Mouse (Mus musculus): ENCODE measurements at regions not wholly inside any gene's neighbourhood (a gene's known extent, or its start where the extent isn't known, plus 50 kb on each side); places are given as distances from the start of the nearest gene placed in this dataset.
A peak's percentile ranks its signal among the peaks of the same experiment; 100 is the strongest.

DNA sequence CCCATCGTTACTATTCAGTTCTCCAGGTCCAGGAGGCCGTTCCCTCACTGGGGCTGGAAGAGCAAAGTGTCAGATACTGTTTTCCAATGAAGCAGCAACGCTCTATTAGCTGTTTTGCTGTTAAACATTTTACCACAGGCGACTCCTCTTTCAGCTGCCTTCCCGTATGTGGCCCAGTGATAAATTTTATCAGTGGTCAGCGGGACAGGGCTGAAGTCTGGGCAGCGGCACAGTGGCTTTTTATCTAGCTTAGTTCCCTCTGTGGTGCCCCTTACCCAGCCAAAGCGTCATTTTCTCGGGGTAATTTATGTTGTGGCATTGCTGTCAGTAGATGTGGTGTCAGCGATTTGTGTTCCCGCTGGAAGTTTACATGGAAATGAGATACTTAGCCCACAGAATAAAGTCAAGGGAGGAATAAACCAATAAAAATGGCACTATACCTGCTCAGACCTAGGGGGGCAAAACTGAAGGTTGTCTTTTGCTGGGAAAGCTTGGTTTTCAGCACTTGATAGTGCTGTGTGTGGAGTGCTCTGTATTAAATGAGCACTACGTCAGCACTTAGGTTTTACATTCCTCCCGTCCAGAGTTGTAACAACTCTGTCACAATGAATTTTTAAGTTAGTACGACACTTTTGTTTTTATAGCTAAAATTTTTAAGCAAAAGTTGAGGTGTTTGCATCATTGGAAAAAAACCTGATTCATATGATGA, 159.1 kb upstream of the Mef2c start:
- intact Hi-C loops (cut with DNase I): no loop called here
- no peak for DNase-seq (ENCODE audit: extremely low spot score in 1 of 2, low spot score in 2 of 2)

DNA sequence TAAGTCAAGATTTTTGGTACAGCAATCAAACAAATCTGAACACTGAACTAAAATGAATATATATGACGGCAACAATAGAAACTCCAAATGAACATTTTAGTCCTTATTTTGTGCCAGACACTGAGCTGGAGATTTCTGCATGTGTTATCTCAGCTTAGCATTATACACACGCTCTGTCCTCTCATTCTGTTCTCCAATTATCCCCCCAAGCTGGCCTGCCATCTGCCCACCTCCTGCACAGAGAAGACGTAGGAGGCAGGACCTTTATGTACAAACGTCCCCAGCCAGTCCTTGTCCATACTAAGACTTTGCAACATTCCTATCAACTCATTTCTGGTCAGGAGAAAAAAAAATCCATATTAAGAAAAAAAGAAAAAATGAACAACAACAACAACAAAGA, 148.5 kb upstream of the Mef2c start:
- peak; percentile 23 to 49 for DNase-seq (ENCODE audit: extremely low spot score in 1 of 2, low spot score in 2 of 2)

DNA sequence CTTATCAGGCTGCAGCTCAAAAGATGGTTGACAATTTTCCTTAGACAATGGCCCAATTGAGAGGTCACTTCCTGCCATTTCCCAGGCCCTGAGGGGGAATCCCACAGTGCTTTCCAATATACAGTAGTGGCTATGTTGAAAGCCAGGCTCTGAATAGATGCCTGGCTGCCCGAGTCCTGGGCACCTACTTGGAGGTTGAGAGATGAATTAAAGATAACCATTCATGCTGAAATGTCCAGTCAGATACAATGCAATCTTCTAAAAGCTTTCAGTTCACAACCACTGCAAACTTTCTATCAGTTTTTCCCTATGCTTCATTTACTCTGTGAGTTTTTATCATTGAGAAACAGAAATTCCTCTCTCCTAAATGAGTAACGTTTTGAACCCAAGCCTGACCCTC, 143.3 kb upstream of the Mef2c start:
- DNase-seq (ENCODE audit: extremely low spot score in 1 of 2, low spot score in 2 of 2): no peak
- intact Hi-C loops (cut with DNase I): no loop called here

More for the DNA sequence above, 148.5 kb upstream of the Mef2c start:
- intact Hi-C loops (cut with DNase I): loop anchor here (10.0 kb wide), 1 partner anchor 211 kb away; no protein-coding TSS in a partner anchor

DNA sequence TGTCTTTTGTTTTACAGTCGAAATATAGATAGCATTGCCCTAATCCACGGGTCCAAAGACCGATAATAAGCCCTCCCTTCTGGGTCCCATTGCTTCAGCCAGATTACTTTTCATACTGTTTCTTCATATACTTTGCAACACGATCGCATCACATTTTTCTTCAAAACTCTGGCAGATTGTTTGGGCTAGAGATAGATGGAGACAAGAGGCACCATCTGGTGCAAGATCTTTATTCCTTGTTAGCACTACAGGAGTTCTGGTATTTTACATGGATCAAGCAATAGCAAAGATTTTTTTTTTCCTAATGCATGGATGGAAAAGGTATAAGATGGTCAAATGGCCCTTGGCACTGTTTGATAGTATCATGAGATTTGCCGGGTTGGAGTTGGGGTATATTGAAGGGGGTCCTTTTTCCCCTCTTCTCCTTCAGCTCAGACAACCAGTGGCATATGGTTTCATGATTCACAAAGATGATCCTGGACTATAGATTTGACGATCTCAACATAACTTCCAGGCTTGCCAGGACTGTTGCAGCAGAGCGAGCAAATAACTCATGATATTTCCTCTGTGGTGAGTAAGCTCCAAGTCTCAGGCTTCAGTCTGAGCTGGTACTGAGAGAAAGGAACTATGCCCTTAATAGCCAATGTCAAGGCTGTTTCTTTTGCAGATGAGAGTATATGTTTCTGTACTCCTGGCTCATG, 127.6 kb upstream of the Mef2c start:
- DNase-seq (ENCODE audit: extremely low spot score in 1 of 2, low spot score in 2 of 2): peak in 1 of 2 experiments; percentile 27
- intact Hi-C loops (cut with DNase I): loop anchor here (10.0 kb wide), 1 partner anchor 139 kb away; no protein-coding TSS in a partner anchor

DNA sequence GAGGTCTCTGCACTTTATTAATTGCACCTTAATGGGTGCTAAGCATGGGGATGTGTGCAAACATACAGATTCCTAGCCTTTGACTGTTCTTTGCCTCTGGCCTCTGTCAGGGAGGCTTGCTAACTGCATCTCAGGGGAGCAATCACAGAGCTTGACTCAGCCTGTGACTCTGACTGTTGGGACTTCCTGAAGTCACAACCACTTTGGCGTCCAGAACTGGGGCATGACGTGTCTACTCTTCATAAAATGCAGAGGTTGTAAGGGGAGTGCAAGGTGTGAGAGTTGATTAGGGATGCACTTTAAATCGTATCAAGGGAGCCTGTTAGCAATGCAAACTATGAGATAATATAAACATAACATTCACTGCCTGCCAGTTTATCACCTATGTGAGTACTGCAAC, 125.2 kb upstream of the Mef2c start:
- intact Hi-C loops (cut with DNase I): loop anchor here (10.0 kb wide), 1 partner anchor 136 kb away; no protein-coding TSS in a partner anchor
- no peak for DNase-seq (ENCODE audit: extremely low spot score in 1 of 2, low spot score in 2 of 2)

DNA sequence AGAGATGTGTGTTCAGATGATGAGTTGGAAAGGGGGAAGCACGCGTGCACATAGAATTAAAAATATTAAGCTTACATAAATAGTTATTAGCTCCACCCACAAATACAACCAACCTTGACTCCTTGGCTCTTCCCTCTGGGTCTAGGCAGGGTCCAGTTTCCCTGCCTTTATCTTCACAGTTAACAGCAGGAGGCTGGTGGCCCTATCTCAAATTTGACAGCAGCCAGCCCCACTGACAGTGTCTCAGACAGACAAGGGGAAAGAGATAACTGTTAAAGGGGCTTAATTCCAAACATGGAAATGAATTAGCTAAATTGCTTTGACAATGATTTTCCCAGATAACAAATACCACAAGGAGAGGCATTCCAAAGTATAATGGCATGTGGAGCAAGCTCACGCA, 121.2 kb upstream of the Mef2c start:
- intact Hi-C loops (cut with DNase I): no loop called here
- no peak for DNase-seq (ENCODE audit: extremely low spot score in 1 of 2, low spot score in 2 of 2)

DNA sequence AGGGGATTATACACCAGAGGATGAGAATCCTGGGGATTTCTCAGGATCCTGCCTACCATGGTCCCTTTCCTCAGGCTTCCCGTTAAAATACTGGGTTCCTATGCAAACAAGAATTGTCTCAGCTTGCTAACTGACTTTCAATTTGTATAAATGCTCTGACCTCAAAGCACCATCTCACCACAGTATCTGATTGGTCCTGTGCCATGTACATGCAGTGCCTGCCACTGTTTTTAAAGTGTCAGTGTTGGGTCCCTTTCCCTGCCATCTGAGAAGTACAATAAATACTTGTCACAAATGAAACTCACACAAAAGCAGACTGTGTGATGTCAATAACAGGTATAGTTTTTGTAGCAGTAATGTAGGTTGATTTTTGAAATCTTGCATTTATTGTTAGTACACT, 109.1 kb upstream of the Mef2c start:
- intact Hi-C loops (cut with DNase I): no loop called here
- DNase-seq (ENCODE audit: extremely low spot score in 1 of 2, low spot score in 2 of 2): no peak

DNA sequence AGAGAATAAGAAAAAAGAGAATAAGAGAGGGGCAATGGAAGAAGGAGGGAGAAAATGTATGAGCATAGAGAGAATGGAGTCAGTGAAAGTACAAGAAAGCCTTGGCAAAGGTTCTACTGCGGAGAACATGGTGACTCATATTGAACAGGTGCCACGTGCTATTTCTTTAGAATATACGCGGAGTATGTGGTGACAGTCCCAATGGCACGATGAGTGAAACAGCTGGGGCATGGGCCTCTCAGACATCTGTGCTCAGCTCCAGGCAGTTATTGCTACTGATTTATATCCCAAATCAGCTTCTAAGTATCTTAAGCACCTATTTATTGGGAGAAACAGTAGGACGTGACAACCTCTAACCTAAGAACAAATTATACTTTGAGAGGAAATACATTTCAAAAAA, 104.5 kb upstream of the Mef2c start:
- DNase-seq (ENCODE audit: extremely low spot score in 1 of 2, low spot score in 2 of 2): no peak
- intact Hi-C loops (cut with DNase I): no loop called here

DNA sequence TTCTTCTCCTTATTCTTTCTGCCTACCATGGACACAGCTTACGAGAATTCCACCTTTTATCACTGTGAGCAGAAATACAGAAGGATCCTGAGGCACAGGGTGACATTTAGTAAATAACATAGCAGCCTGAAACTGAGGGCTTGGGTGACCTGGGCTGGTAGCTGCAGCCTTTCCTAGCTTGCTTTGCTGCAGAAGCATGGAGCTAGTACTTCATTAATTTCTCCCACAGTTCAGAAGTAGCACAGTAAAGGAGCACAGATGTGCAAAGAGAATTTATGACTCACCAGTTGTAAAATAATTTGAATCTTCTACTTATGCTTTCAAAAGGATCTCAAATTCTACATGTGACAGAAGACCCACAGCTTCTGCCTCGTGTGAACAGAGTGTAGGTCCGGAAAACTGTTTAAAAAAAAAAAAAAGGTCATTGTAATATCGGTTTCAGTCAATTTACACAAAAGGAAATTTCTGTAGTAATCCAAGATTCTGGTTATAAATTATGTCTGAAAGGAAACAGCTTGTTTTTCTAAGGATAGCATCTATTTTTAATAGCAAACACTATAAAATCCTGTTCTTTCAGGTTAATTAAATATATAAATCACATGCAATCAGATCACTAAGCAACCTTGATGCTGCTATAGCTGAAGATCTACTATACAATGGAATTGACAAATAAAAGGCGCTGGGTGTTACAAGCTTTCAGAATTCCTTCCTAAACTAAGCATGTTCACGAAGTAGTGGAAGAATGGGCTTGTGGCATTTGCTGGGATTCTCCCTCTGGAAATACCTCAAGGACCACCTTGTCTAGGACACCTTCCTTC, 64.0 kb upstream of the Mef2c start:
- DNase-seq (ENCODE audit: extremely low spot score in 1 of 2, low spot score in 2 of 2): no peak
- intact Hi-C loops (cut with DNase I): no loop called here

DNA sequence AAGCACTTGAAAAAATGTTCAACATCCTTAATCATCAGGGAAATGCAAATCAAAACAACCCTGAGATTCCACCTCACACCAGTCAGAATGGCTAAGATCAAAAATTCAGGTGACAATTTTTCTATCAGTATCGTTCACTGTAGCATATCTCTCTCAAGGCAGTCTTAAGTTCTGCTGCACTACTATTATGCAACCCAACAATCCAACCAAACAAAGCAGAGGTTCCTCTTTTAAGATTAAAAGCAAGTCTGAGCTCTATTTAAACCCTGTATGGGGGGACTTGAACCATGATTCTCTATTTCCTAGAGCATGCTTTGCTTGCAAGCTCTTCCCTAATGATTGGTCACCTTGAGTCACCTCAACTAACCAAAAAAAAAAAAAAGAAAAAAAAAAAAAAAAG, 59.6 kb upstream of the Mef2c start:
- no peak for DNase-seq (ENCODE audit: extremely low spot score in 1 of 2, low spot score in 2 of 2)
- intact Hi-C loops (cut with DNase I): no loop called here

DNA sequence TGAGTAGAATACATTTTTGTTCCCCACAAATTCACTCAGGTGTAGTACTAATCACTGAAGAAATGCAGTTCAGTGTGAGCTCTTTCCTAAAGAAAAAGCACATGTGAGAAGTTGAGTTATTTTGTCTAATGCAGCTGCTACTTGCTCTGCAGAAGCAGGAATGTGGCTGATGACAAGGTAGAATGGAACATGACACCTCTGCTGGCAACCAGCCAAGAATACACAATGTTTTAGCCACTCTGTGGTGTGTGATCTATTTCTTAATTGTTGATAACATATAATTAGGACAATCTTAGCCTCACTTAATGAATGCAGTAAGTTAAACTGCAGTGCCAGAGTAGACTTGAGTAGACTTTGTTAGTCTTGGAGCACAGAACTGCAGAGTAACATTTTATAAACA, 53.0 kb upstream of the Mef2c start:
- intact Hi-C loops (cut with DNase I): loop anchor here (5.0 kb wide), 1 partner anchor 64 kb away; no protein-coding TSS in a partner anchor
- no peak for DNase-seq (ENCODE audit: extremely low spot score in 1 of 2, low spot score in 2 of 2)

DNA sequence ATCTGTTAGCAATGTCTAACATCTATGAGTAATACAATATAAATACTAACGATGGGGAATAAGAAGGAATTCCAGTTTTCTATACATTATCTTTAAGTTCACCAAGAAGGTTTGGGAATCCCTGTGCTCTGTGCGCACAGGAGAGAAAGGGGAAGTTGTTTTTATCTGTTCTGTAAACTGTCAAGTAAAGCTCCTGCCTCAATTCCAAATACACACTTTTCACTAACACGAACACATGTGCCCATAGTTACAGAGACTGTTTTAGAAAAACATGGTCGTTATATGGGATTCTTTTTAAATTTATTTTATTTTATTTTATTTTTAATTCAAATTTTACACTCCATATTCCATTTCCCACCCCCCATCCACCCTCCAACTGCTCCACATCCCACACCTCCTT, 50.8 kb upstream of the Mef2c start:
- intact Hi-C loops (cut with DNase I): loop anchor here (5.0 kb wide), 1 partner anchor 66 kb away; no protein-coding TSS in a partner anchor

More for the DNA sequence above, 50.8 kb upstream of the Mef2c start:
- DNase-seq (ENCODE audit: extremely low spot score in 1 of 2, low spot score in 2 of 2): no peak
